Mouse (Mus musculus) gastrocnemius, adult 8-10 months (tissue): ENCODE measurements at regions not wholly inside any gene's neighbourhood (a gene's known extent, or its start where the extent isn't known, plus 50 kb on each side); places are given as distances from the start of the nearest gene placed in this dataset.
"Not testable (repeated sequence)": the region's sequence is repeated elsewhere in the genome, so short reads cannot be mapped to it uniquely, and the experiment has no call there.

Source experiments
- DNase-seq, 2 experiments: peaks; one replicate each; pipeline ENCODE4 v3.0.0; 2022; ENCODE audit warnings: low spot score in 2 of 2

GRCm38 (mm10) chr3:54540540-54541080 lies 152.0 kb upstream of the Supt20 start:
- no peak for DNase-seq

DNA sequence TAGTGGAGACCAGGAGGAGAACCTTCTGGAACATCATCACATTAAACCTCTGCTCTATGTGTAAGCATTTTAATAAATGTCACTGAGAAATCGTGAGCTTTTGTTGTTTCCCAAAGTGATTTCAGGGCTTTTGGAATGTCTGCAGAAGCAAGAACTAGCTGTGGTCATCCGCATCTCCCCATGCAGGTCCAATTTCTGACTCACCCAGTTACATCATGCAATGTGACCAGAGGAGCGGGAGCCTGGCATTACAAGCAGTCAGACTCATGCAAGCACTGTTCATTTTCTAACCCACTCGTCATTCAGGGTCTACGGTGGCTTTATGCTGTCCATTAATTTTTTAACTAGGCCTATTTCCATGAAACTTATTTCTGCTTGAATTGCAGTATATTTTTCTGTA lies 151.2 kb upstream of the Supt20 start:
- no peak for DNase-seq

DNA sequence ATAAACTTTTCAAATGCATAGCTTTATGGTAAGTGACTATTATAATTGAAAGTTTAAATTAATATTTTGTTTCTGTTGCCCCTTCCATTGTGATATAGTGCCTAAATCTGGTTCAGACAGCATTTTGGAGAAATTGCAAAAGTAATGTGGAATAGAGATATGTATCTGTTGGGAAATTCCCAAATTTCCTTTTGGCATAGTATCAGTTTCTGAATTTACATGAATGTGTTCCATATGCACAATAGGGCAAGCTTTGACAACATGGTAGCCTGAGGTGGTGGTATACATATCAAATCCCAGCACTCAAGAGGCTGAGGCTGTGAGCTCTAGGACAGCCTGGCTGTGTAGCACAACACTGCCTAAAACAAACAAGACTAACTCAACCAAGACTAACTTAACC lies 147.2 kb upstream of the Supt20 start:
- DNase-seq = no peak

DNA sequence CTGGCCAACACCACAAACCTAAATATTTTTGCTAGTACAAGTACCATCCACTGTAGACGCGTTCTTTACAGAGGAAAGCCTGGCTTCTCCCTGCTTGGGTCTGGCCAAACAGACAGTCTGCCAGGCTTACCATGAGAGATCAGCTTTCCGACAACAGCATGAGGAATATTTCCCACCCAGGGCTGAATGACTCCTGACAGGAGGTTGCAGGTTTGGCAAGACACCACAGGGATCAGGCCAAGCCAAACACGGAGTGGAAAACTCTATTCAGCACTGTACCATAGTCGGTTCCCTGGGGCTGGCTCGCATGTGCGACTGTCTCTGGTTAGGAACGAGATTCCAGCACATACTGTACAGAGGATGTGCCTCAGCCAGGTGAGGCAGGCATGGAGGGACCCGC lies 140.7 kb upstream of the Supt20 start:
- DNase-seq = no peak

DNA sequence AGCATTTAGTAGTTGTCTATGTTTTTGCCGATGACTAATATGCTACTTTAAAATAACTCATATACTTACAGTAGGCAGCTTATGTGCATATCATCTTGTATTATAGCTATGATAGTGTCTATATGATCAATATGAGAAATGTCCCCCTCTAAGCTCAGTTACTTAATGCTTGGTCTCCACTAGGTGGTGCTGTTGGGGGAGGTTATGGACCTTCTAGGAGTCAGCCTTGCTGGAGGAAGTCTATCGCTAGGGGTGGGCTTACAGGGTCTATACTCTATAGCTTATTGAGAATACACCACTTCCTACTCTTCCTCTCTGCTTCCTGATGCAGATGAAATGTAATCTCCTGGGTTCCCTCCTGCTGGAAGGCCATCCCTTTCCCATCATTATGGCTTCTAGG lies 136.7 kb upstream of the Supt20 start:
- no peak for DNase-seq

GRCm38 (mm10) chr3:54559053-54559452 lies 133.6 kb upstream of the Supt20 start:
- DNase-seq = no peak

GRCm38 (mm10) chr3:54559527-54559926 lies 133.1 kb upstream of the Supt20 start:
- no peak for DNase-seq

DNA sequence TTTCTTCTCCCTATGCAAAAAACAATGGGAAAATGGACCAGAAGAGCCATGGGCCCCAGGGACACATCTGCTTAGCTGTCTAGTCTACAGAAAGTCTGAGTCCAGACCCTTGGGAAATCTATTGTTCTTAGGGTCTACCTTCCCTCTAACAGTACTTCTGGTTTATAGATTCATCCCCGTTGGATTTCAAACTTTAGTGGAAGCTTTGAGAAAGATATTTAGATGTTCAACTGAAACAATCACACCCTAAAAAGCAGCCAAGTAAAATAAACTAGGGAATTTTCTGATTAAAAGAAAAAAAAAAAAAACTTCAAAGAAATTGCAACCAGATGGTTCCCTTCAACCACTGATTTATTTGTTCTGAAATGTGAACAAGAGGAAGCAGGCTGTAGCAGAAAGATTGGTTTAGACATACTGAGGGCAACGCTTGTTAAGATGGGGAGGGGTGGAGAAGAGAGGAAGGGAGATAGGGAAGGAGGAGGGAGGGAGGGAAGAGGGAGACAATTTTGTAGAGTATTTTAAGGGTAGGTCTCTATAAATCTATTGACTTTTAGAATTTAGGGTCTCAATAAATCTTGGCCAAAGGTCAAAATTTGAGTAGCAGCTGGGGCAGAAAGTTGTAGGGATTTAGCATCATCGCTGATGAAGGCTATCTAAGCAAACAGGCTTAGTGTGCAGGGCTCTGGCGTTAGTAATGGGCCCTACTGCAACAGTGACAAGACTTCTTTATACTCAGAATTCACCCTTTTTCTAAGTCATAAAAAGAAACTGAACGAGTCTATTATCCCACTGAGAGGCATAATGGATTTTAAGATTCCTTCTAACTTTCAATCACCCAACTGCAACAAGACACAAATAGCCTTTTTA lies 132.3 kb upstream of the Supt20 start:
- no peak for DNase-seq

DNA sequence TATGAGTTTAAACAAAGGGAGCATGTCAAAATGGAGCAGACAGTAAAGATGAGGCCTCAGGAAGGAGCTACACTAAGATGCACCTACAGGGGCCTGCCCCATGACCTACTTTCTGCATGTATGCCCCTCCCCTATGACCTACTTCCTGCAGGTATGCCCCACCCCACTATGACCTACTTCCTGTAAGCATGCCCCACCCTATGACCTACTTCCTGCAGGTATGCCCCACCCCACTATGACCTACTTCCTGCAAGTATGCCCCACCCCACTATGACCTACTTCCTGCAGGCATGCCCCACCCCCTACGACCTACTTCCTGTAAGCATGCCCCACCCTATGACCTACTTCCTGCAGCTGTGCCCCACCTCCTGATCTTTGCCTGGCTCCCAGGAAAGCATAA lies 125.3 kb upstream of the Supt20 start:
- no peak for DNase-seq

DNA sequence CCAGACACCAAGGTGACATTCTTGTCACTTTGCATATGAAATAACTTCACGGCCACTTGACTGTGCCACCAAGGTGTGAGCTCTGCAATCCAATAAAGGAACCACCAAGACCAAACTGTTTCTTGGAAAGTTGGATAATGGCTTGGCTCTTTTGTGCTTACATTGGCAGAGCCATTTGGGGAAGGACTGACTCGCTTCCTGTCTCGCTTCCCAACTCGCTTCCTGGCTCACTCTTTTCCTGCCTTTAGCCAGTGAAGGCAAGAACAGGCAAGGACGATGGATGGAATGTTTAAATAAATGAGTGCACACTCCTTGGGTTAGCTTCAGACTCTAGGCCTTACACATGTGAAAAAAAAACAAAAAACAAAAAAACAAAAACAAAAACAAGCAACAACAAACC lies 124.5 kb upstream of the Supt20 start:
- no peak for DNase-seq

GRCm38 (mm10) chr3:54570501-54570900 lies 122.1 kb upstream of the Supt20 start:
- no peak for DNase-seq

GRCm38 (mm10) chr3:54577851-54578250 lies 114.8 kb upstream of the Supt20 start:
- no peak for DNase-seq

DNA sequence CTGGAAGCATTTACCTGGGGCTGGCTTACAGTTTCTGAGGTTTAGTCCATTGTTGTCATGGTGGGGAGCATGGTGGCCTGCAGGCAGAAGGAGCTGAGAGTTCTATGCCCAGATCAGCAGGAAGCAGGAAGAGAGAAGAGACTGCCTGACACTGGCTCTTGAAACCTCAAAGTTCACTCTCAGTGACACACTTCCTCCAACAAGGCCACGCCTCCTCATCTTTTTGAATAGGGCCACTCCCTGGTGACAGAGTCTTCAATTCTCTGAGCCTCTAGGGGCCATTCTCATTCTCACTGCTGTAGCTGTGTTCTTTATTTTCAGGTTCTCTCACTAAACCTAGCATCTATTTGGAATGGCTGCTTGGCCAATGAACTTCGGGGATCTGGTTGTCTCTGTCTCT lies 113.2 kb upstream of the Supt20 start:
- no peak for DNase-seq

- no peak for DNase-seq
Observed at GRCm38 (mm10) chr3:54580339-54580738, 112.3 kb upstream of the Supt20 start.

- not testable (repeated sequence) for DNase-seq
Observed at GRCm38 (mm10) chr3:54585781-54586180, 106.8 kb upstream of the Supt20 start.

GRCm38 (mm10) chr3:54587127-54587995 lies 105.2 kb upstream of the Supt20 start:
- no peak for DNase-seq

GRCm38 (mm10) chr3:54588198-54588597 lies 104.4 kb upstream of the Supt20 start:
- DNase-seq = no peak

DNA sequence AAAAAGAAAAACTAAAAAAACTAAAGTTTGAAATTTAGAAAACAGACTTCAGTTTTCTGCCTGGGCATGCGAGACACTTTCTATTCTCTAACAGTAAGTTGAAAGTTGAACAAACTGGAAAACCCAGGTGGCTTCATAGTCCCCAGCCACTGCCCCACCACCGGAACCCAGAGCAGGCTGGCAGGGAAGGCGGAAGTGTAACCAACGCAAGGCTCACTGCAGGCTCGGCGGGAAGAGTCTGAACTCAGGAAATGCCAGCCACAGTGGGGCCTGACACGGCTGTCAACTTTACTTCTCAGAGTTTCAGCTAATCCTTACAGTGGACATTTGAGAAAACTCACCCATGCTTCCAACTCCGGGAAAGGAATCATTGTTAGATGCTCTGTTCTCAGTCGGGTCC lies 102.6 kb upstream of the Supt20 start:
- DNase-seq = no peak

- DNase-seq = no peak
Observed at GRCm38 (mm10) chr3:54591160-54591559, 101.4 kb upstream of the Supt20 start.

DNA sequence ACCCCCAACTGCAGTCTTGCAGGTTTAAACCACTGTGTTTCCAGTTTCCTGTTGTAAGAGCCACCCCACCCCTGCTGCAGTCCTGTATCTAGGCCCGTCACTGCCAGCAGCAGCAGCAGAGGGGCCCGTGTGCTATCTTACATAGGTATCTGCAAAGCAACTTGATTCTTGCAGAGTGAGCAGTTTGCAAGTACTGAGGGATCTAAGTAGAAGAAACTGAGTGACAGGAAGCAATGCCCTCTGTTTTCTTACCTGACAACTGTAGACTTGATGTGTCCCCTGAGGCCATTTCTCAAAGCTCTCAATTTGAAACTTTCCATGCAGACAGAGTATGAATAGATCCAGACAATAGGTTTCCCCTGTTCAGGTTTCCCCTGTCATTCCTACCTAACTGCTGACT lies 100.5 kb upstream of the Supt20 start:
- DNase-seq = no peak

DNA sequence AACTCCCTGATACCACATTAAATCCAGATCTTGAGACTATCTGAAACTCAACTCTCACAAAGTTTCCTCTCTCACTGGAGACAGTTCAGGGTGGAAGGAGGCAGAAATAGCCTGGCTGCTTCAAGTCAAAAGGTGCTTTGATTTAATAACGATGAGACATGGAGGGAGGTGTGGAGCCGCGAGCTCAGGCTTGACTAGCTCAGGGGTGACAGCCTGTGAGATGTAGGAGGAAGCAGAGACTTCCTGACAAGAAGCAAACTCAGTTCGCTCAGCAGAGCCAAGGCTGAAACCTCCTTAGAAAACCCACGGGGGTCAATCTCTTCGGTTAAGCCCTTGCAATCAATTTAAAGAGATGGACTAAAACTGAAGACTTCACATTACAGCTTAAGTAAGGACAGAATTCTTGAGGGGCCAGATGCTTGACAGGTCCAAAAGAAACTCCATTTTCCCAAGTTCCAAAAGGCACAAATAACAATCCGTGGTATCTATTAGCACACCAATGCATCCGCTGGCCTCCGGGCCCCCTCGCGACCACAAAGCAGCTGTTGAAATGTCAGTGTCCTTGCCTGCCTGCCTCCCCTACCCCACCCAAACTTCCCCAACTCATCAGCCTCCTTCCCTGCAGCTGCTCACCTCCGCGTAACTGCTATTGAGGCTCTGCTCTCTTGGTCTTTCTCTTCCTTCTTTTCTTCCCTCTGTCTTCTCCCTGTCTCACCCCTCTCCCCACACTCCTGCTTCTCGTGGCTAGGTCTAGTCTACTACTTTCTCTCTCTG lies 99.8 kb upstream of the Supt20 start:
- DNase-seq = no peak

DNA sequence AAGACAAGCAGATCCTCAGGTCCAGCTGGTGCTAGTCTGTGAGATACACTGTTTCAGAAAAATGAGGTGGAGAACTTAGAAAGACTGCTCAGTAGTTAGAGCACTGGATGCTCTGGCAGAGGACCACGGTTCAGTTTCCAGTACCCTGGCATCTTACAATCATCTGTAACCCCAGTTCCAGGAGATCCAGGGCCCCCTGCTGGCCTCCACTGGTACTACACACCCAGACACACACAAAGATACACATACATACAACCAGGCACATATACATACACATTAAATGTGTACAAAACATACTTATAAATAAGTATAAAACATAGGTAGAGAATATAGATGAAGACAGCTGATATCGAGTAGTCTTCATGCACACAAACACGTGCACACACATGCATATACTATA lies 97.4 kb upstream of the Supt20 start:
- no peak for DNase-seq
